Mouse (Mus musculus): ENCODE data around the gene Zbtb16.

The Zbtb16 gene

GRCm38 (mm10) chr9:48728731-48729123, 107.3 kb downstream of the Zbtb16 start:
- DNase-seq (ENCODE audit: low read depth): no peak

GRCm38 (mm10) chr9:48728083-48728730, 107.8 kb downstream of the Zbtb16 start:
- no peak for DNase-seq (ENCODE audit: low read depth)

- DNase-seq (ENCODE audit: low read depth): no peak
Measured at GRCm38 (mm10) chr9:48726341-48726740, 109.7 kb downstream of the Zbtb16 start.

- DNase-seq (ENCODE audit: low read depth): no peak
Measured at GRCm38 (mm10) chr9:48725918-48726317, 110.1 kb downstream of the Zbtb16 start.

GRCm38 (mm10) chr9:48725161-48725560, 110.9 kb downstream of the Zbtb16 start:
- no peak for DNase-seq (ENCODE audit: low read depth)

GRCm38 (mm10) chr9:48724733-48725132, 111.3 kb downstream of the Zbtb16 start:
- no peak for DNase-seq (ENCODE audit: low read depth)

GRCm38 (mm10) chr9:48723511-48724304, 112.3 kb downstream of the Zbtb16 start:
- peak; percentile 31 for DNase-seq (ENCODE audit: low read depth)

GRCm38 (mm10) chr9:48723025-48723424, 113.0 kb downstream of the Zbtb16 start:
- no peak for DNase-seq (ENCODE audit: low read depth)

- no peak for DNase-seq (ENCODE audit: low read depth)
Measured at GRCm38 (mm10) chr9:48722261-48722920, 113.6 kb downstream of the Zbtb16 start.

- no peak for DNase-seq (ENCODE audit: low read depth)
Measured at GRCm38 (mm10) chr9:48721655-48722054, 114.4 kb downstream of the Zbtb16 start.

- no peak for DNase-seq (ENCODE audit: low read depth)
Measured at GRCm38 (mm10) chr9:48721172-48721571, 114.8 kb downstream of the Zbtb16 start.

GRCm38 (mm10) chr9:48720251-48720963, 115.6 kb downstream of the Zbtb16 start:
- no peak for DNase-seq (ENCODE audit: low read depth)

GRCm38 (mm10) chr9:48719619-48720018, 116.4 kb downstream of the Zbtb16 start:
- DNase-seq (ENCODE audit: low read depth): no peak

- DNase-seq (ENCODE audit: low read depth): no peak
Measured at GRCm38 (mm10) chr9:48716549-48716948, 119.5 kb downstream of the Zbtb16 start.

- DNase-seq (ENCODE audit: low read depth): no peak
Measured at GRCm38 (mm10) chr9:48715042-48715441, 121.0 kb downstream of the Zbtb16 start.

- no peak for DNase-seq (ENCODE audit: low read depth)
Measured at GRCm38 (mm10) chr9:48713779-48714178, 122.2 kb downstream of the Zbtb16 start.

GRCm38 (mm10) chr9:48712985-48713765, 122.8 kb downstream of the Zbtb16 start:
- no peak for DNase-seq (ENCODE audit: low read depth)

- DNase-seq (ENCODE audit: low read depth): no peak
Measured at GRCm38 (mm10) chr9:48711826-48712225, 124.2 kb downstream of the Zbtb16 start.

GRCm38 (mm10) chr9:48711296-48711781, 124.7 kb downstream of the Zbtb16 start:
- DNase-seq (ENCODE audit: low read depth): no peak

- DNase-seq (ENCODE audit: low read depth): no peak
Measured at GRCm38 (mm10) chr9:48710355-48711295, 125.4 kb downstream of the Zbtb16 start.

Data from c-Kit-positive CD71-negative TER-119-negative erythroid progenitor cells, embryonic 14.5 days (primary cell).